ENCODE assay signal across 22 mouse cellular contexts in the genomic region with DNA sequence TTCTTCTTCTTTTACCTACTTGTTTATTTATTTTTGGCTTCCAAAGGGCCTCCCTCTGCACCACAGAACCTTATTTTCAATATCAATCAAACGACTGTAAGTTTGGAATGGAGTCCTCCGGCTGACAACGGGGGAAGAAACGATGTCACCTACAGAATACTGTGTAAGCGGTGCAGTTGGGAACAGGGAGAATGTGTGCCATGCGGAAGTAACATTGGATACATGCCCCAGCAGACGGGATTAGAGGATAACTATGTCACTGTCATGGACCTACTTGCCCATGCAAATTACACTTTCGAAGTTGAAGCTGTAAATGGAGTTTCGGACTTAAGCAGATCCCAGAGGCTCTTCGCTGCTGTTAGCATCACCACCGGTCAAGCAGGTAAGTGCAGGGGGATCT.
"Had no signal": no experiment of that assay in that cellular context is flagged by ENCODE, and none has a peak within 500 bp of the region (broad histone marks: within the 10 kb centered on the region; RNA-seq: fewer than 3 reads in every experiment).

No protein-coding gene starts in this region.

- DNase-seq: heart, postnatal 10 days; heart, postnatal 14 days; heart, postnatal 36 days; heart, postnatal 4 days; kidney, adult 11 months; kidney, adult 18-20 months; kidney, adult 2 months; kidney, adult 8-10 months; kidney, adult 9 months; kidney, postnatal 10 days; kidney, postnatal 14 days; kidney, postnatal 25 days; kidney, postnatal 36 days; kidney, postnatal 4 days; layer of hippocampus, adult 9-11 months; layer of hippocampus, postnatal 36 days had no signal

- ATAC-seq: hindbrain, embryonic 16.5 days; hindbrain, postnatal 0 days; inflammation-experienced regulatory T-cells, adult 6 months; intestine, embryonic 15.5 days; intestine, embryonic 16.5 days; intestine, postnatal 0 days had no signal
